Mouse (Mus musculus) layer of hippocampus, postnatal 10 days (tissue): ENCODE measurements around the gene Kansl1. TPM values are rescaled to one million over a fixed set of nuclear protein-coding genes. Genes with fewer than 3 reads are reported as not detected.

Experiments
- microRNA-seq, 2 experiments: library from miRNA; unstranded; fragments of <30 nt; microRNA quantifications; one replicate each; pipeline ENCODE4 v1.2.0; 2021
- total RNA-seq, 2 experiments: library from RNA; stranded (reverse); gene quantifications; 2 replicates each; pipeline ENCODE4 v1.2.3; 2021

Gene Kansl1
- total RNA-seq, 2 experiments from 2014 or later, result 60.1 to 62.7 TPM

Small RNA genes lying within 50 kb of the gene (microRNA-seq; reads per million reads assigned to microRNA genes)
- 0 reads per million in 2 experiments for gene Gm47315

Other genes with a start within 250 kb of the Kansl1 start
- gene Mapt, start 237.5 kb downstream of the Kansl1 start, total RNA-seq, result 100 to 1,000 TPM; 506 to 549 TPM
- gene Cdc27, start 81.8 kb upstream of the Kansl1 start, total RNA-seq, result 10 to 100 TPM; 52.3 to 65.8 TPM
- gene Myl4, start 81.8 kb upstream of the Kansl1 start, total RNA-seq, result 1 to 10 TPM; 4.5 to 6.4 TPM
- gene Itgb3, start 139.1 kb upstream of the Kansl1 start, total RNA-seq, result 1 to 10 TPM; 2.3 TPM
- under 1 TPM; 0.58 to 0.82 TPM for gene Gm11639, start 216.8 kb upstream of the Kansl1 start, total RNA-seq